Mouse (Mus musculus): ENCODE results near the gene Gm960. TPM values are rescaled to one million over a fixed set of nuclear protein-coding genes. Genes with fewer than 3 reads are reported as not detected.
A peak's percentile ranks its signal among the peaks of the same experiment; 100 is the strongest.

The Gm960 gene
- polyA plus RNA-seq, 1 experiment: not detected

DNA sequence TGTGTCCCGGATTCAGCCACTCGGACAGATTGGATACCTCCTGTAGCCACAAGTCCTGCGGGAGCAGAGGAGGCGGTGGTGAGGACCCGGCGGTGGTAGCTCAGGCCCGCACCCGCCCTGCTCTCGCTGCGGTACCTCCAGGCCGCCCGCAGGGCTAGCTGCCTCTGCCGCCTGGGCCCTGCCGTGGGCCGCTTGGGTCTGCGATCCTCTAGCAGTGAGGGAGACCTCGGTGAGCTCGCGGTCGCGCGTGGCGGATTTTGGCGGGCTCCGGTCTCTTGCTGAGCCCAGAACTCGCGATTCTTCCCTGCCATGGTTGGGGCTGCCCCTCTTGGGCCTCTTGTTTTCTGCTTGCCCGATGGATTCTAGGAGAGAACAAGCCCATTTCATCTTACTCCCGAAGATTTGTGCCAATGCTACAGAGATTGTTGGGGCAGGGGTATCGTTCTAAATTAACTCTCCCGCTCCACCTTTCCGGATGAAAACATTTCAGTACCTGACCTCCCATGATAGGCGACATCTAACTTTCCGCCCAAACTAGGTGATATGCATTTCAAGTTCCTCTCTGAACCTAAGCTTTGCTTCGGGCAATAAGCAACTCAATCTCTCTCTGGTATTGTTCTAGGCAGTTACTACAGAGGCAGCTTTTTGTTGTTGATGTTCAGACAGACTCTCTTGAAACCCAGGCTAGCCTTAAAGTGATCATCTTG is 72.5 kb downstream of the Gm960 start:
- H3K4me1 ChIP-seq (ENCODE audit: control insufficient read depth, insufficient read depth, insufficient read length): peaks cover 9% of the 10 kb centered on the region; the same call in 1 of the 2 replicates
- H3K36me3 ChIP-seq (ENCODE audit: control insufficient read depth, insufficient read depth, low read length): peaks cover 8% of the 10 kb centered on the region; the same call in 1 of the 2 replicates
- H3K27ac ChIP-seq (ENCODE audit: insufficient read depth, low read length): peak overlapping the region; percentile 44
- H3K27me3 ChIP-seq (ENCODE audit: control insufficient read depth, insufficient read depth, low read length): no peaks in the 10 kb centered on the region
- 1% methylated on average over 35 of the region's 35 CpGs for WGBS
- H3K4me3 ChIP-seq (ENCODE audit: extremely low read depth, insufficient read depth, insufficient read length): peak overlapping the region; percentile 95
- no peak for TF ChIP-seq CTCF (IDR thresholded peaks at IDR 0.05; ENCODE audit: extremely low read depth, insufficient read depth, insufficient read length, insufficient replicate concordance)
- peak in 1 of 2 experiments; percentile 20 for DNase-seq (ENCODE audit: low read depth in 1 of 2, low spot score in 2 of 2)

DNA sequence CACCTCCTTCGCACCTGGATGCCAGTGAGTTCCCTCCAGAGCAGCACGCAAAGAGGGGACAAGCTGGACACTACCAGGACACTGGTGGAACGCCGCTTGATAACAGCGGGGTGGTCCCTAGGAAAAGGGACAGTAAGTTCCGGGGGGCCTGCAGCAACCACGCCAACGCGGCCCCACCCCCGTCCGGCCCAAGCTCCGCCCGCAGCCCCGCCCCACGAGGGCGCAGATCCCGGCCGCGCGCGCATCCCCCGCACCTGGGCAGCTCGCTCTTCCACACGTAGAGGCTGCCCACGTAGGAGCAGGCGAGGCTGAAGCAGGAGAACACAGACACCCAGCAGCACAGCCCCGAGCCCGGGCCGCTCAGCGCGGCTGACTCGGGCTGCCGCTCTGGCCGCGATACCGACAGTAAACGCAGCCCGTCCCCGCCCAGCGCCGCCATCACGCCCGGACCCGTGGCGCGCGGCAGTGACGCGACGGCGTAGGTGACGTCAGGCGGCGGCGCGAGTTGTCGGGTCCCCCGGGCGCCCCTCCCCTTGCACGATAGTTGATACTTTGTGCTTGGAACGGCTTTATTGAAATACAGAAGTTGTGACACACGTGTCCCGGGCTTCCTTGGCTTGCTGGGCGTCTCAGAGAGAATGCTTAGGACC is 73.2 kb downstream of the Gm960 start, which contains the start of gene Rce1:
Gene Rce1 (minus strand): TSS at position 463 of the 650 bp plus-strand sequence.
- TF ChIP-seq POLR2A (IDR thresholded peaks at IDR 0.05; ENCODE audit: low read depth, low read length): no peak; the same call in 1 of the 2 replicates
- TF ChIP-seq CTCF (IDR thresholded peaks at IDR 0.05; ENCODE audit: extremely low read depth, insufficient read depth, insufficient read length, insufficient replicate concordance): no peak
- Histone ChIP-seq H3K36me3 (ENCODE audit: control insufficient read depth, insufficient read depth, low read length) (peaks cover 8% of the 10 kb centered on the region; the same call in 1 of the 2 replicates), H3K27me3 (ENCODE audit: control insufficient read depth, insufficient read depth, low read length) (no peaks in the 10 kb centered on the region), H3K4me3 (ENCODE audit: extremely low read depth, insufficient read depth, insufficient read length) (peak within 1 kb of the TSS; percentile 95), H3K27ac (ENCODE audit: insufficient read depth, low read length) (peak within 1 kb of the TSS; percentile 93), H3K4me1 (ENCODE audit: control insufficient read depth, insufficient read depth, insufficient read length) (peaks cover 9% of the 10 kb centered on the region; the same call in 1 of the 2 replicates)
- peak; percentile 77 to 86 for DNase-seq (ENCODE audit: low read depth in 1 of 2, low spot score in 2 of 2)
- 1% methylated on average over 64 of the region's 64 CpGs for WGBS

DNA sequence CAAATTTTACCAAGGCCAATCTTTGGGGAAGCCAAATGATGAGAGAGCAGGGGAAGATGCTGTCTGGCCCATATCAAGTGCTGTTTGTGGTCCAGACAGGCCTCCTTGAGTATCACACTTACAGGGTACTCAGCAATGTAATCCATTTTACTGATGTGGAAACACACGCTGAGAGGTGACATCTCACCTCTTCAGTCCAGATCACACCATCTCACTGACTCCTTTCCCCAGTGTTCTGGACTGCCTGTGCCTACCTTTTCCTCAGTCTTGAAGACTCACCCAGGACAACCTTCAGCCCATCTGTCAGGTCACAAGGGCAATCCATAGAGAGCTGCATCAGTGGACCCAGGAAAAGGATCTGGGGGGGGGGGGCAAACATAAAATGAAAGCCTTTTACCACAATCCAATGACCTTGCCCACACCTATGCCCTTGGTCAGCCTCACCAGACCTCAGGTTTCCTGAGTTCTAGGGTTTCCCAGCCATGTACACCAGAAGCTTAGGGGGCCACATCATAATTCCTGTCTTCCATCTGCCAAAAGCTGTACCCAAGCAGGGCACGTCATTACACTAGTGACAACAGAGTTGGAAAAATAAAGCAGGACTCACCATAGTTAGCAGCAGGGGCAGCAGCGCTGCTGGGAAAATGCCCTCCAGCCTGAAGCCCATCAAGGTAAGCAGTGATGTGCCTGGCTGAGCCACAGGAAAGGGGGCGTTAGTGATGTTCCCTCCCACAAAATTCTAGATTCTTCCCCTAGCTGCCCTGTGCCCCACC is 73.9 kb downstream of the Gm960 start:
- WGBS: 30% methylated on average over 4 of the region's 4 CpGs
- Histone ChIP-seq H3K4me1 (ENCODE audit: control insufficient read depth, insufficient read depth, insufficient read length) (peaks cover 9% of the 10 kb centered on the region; the same call in 1 of the 2 replicates), H3K27me3 (ENCODE audit: control insufficient read depth, insufficient read depth, low read length) (no peaks in the 10 kb centered on the region), H3K4me3 (ENCODE audit: extremely low read depth, insufficient read depth, insufficient read length) (peak overlapping the region; percentile 95), H3K27ac (ENCODE audit: insufficient read depth, low read length) (peak overlapping the region; percentile 52; the same call in 1 of the 2 replicates), H3K36me3 (ENCODE audit: control insufficient read depth, insufficient read depth, low read length) (peaks cover 8% of the 10 kb centered on the region; the same call in 1 of the 2 replicates)
- DNase-seq (ENCODE audit: low read depth in 1 of 2, low spot score in 2 of 2): no peak
- TF ChIP-seq POLR2A (IDR thresholded peaks at IDR 0.05; ENCODE audit: low read depth, low read length) (no peak), CTCF (IDR thresholded peaks at IDR 0.05; ENCODE audit: extremely low read depth, insufficient read depth, insufficient read length, insufficient replicate concordance) (no peak)

DNA sequence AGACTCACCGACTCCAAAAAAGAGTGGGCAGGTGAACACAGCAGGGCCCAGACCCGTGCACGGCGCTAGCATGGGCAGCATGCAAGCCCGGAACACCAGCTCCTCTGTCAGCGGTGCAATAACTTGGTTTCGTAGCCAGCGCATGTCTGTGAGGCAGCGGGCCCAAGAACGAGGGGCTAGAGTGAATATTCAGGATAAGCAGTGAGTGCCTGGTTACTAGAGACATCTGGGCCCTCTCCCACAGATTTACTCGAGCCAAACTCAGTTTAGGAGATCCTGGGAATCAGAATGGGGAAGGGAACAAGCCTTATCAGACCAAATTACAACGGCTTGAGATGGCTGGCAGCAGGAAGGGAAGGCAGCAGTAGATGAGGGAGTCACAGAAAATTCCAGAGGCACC is 74.5 kb downstream of the Gm960 start:
- no peaks in the 10 kb centered on the region for H3K27me3 ChIP-seq (ENCODE audit: control insufficient read depth, insufficient read depth, low read length)
- 95% methylated on average over 12 of the region's 12 CpGs for WGBS
- no peak for DNase-seq (ENCODE audit: low read depth in 1 of 2, low spot score in 2 of 2)
- TF ChIP-seq POLR2A (IDR thresholded peaks at IDR 0.05; ENCODE audit: low read depth, low read length) (no peak), CTCF (IDR thresholded peaks at IDR 0.05; ENCODE audit: extremely low read depth, insufficient read depth, insufficient read length, insufficient replicate concordance) (no peak)
- no peak overlapping the region for H3K4me3 ChIP-seq (ENCODE audit: extremely low read depth, insufficient read depth, insufficient read length)
- peaks cover 8% of the 10 kb centered on the region; the same call in 1 of the 2 replicates for H3K36me3 ChIP-seq (ENCODE audit: control insufficient read depth, insufficient read depth, low read length)
- no peak overlapping the region for H3K27ac ChIP-seq (ENCODE audit: insufficient read depth, low read length)
- peaks cover 9% of the 10 kb centered on the region; the same call in 1 of the 2 replicates for H3K4me1 ChIP-seq (ENCODE audit: control insufficient read depth, insufficient read depth, insufficient read length)

DNA sequence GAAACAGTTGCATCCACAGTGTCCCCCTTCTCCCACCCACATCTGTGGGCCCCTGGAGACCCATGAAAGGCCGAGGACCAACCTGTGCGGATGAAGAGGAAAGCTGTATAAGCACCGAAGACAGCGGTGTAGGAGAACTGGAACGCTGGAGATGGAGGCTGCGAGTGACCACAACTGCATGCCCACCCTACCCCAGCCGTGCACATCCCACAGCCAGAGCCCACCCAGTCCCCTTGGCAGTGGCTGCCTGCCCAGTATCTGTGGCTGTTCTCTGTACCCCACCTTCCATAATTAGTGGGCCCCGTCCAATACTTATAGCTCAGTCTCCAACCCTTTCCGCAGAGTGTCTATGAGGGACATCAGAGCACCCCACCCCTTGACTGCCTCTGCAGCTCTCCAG is 75.0 kb downstream of the Gm960 start:
- TF ChIP-seq CTCF (IDR thresholded peaks at IDR 0.05; ENCODE audit: extremely low read depth, insufficient read depth, insufficient read length, insufficient replicate concordance) (no peak), POLR2A (IDR thresholded peaks at IDR 0.05; ENCODE audit: low read depth, low read length) (no peak)
- no peaks in the 10 kb centered on the region for H3K27me3 ChIP-seq (ENCODE audit: control insufficient read depth, insufficient read depth, low read length)
- H3K36me3 ChIP-seq (ENCODE audit: control insufficient read depth, insufficient read depth, low read length): peaks cover 8% of the 10 kb centered on the region; the same call in 1 of the 2 replicates
- DNase-seq (ENCODE audit: low read depth in 1 of 2, low spot score in 2 of 2): no peak
- H3K4me1 ChIP-seq (ENCODE audit: control insufficient read depth, insufficient read depth, insufficient read length): peaks cover 9% of the 10 kb centered on the region; the same call in 1 of the 2 replicates
- H3K4me3 ChIP-seq (ENCODE audit: extremely low read depth, insufficient read depth, insufficient read length): no peak overlapping the region
- H3K27ac ChIP-seq (ENCODE audit: insufficient read depth, low read length): no peak overlapping the region
- WGBS: 95% methylated on average over 9 of the region's 9 CpGs

DNA sequence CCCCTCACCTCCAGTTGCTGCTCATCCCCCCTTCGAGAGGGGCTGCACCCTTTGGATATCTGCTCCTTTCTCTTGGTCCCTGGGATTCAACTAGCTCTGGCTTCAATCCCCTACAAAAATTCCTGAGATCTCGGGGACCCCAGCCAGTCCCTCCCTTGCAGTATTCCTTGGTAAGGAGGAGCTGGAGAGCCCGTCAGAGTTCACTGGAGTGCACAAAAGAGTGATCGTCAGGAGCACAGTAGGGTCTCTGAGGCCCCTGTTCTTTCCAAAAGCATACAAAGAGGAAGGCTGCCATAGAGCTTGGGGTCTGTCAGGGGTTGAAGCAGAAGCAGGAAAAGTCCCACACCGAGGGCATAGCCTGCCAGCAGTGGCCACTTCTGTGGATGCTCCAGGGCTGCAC is 75.7 kb downstream of the Gm960 start:
- TF ChIP-seq POLR2A (IDR thresholded peaks at IDR 0.05; ENCODE audit: low read depth, low read length) (no peak), CTCF (IDR thresholded peaks at IDR 0.05; ENCODE audit: extremely low read depth, insufficient read depth, insufficient read length, insufficient replicate concordance) (no peak)
- no peak overlapping the region for H3K27ac ChIP-seq (ENCODE audit: insufficient read depth, low read length)
- H3K4me1 ChIP-seq (ENCODE audit: control insufficient read depth, insufficient read depth, insufficient read length): peaks cover 9% of the 10 kb centered on the region; the same call in 1 of the 2 replicates
- no peak for DNase-seq (ENCODE audit: low read depth in 1 of 2, low spot score in 2 of 2)
- WGBS: 96% methylated on average over 5 of the region's 5 CpGs
- H3K4me3 ChIP-seq (ENCODE audit: extremely low read depth, insufficient read depth, insufficient read length): no peak overlapping the region
- H3K27me3 ChIP-seq (ENCODE audit: control insufficient read depth, insufficient read depth, low read length): no peaks in the 10 kb centered on the region
- H3K36me3 ChIP-seq (ENCODE audit: control insufficient read depth, insufficient read depth, low read length): peaks cover 8% of the 10 kb centered on the region; the same call in 1 of the 2 replicates

Data from spleen, adult 2 months (tissue).